Mouse (Mus musculus): ENCODE results near the gene Gcsh. TPM values are rescaled to one million over a fixed set of nuclear protein-coding genes. Genes with fewer than 3 reads are reported as not detected.

Gcsh gene
- polyA plus RNA-seq, 1 experiment = 4.9 TPM

GRCm38 (mm10) chr8:117019323-117020275, 26.3 kb upstream of the Gcsh start:
- no peaks in the 10 kb centered on the region for H3K36me3 ChIP-seq (replicated peaks; ENCODE audit: low read length)
- TF ChIP-seq FLI1 (IDR thresholded peaks at IDR 0.05; ENCODE audit: low read length) (no peak), GATA1 (IDR thresholded peaks at IDR 0.05; ENCODE audit: borderline replicate concordance, low read length) (no peak)
- peaks cover 11% of the 10 kb centered on the region for H3K4me1 ChIP-seq
- no peak overlapping the region for H3K4me3 ChIP-seq (replicated peaks)
- 0 out of 2 replicates have a peak, but pooled peaks cover 2% of the 10 kb centered on the region for H3K9me3 ChIP-seq
- H3K27me3 ChIP-seq (replicated peaks) = peaks cover 51% of the 10 kb centered on the region

DNA sequence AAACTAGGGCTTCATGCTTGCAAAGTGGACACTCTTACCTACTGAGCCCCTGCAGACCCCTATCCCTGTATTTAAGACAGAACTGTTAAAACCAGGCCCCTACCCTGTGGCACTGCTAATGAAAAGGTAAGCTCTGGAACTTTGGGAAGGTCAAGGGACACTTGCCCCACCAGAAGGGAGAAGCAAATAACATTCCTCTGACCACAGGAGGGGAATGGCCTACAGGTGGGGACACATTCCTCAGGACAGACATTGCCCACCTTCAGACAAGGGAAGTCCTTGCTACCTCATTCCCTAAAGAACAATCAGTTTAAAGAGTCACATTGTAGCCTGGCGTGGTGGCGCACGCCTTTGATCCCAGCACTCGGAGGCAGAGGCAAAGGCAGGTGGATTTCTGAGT, 24.6 kb upstream of the Gcsh start:
- H3K9me3 ChIP-seq = 0 out of 2 replicates have a peak, but pooled peaks cover 2% of the 10 kb centered on the region
- no peak overlapping the region for H3K4me3 ChIP-seq (replicated peaks)
- H3K27me3 ChIP-seq (replicated peaks) = peaks cover 56% of the 10 kb centered on the region
- peaks cover 3% of the 10 kb centered on the region for H3K4me1 ChIP-seq
- TF ChIP-seq FLI1 (IDR thresholded peaks at IDR 0.05; ENCODE audit: low read length) (no peak), GATA1 (IDR thresholded peaks at IDR 0.05; ENCODE audit: borderline replicate concordance, low read length) (no peak)
- H3K36me3 ChIP-seq (replicated peaks; ENCODE audit: low read length) = no peaks in the 10 kb centered on the region

DNA sequence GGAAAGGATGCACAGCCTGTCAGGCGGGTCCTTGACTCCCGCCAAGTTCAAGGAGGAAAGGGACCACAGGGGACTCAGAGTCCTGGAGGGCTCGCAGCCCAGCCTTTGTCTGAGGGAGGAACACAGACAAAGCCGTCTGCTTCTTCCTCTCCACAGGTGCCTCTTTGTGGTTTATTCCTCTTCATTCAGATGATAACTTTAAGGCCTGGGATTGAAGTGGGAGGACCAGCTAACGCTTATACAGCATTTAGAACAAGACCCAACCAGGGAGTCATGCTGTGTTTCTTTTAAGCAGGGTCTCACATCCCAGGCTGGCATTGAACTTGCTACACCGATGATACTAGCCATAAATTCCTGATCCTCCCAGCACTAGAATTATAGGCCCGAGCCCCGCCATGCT, 23.7 kb upstream of the Gcsh start:
- peaks cover 56% of the 10 kb centered on the region for H3K27me3 ChIP-seq (replicated peaks)
- no peaks in the 10 kb centered on the region for H3K36me3 ChIP-seq (replicated peaks; ENCODE audit: low read length)
- TF ChIP-seq GATA1 (IDR thresholded peaks at IDR 0.05; ENCODE audit: borderline replicate concordance, low read length) = no peak
- no peaks in the 10 kb centered on the region; the same call in 1 of the 2 replicates for H3K4me1 ChIP-seq
- H3K9me3 ChIP-seq = 0 out of 2 replicates have a peak, but pooled peaks cover 2% of the 10 kb centered on the region
- no peak overlapping the region for H3K4me3 ChIP-seq (replicated peaks)

DNA sequence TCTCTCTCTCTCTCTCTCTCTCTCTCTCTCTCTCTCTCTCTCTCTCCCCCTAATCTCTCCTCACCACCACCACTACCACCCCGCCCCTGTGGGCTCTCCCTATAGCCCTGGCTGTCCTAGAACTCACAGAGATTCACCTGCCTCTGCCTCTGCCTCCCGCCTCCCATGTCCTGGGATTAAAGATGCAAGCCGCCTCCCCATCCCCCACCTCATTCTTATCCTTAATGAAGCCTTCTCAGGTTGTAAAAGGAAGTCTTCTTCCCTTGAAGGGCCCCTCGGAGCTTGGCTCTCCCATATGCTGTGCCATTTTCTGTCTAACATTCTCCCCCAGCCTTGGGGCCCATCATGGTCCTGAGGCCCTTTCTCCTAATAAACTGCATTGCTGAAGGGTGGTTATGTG, 22.3 kb upstream of the Gcsh start:
- H3K4me1 ChIP-seq = peaks cover 4% of the 10 kb centered on the region
- H3K9me3 ChIP-seq = 0 out of 2 replicates have a peak, but pooled peaks cover 2% of the 10 kb centered on the region
- TF ChIP-seq GATA1 (IDR thresholded peaks at IDR 0.05; ENCODE audit: borderline replicate concordance, low read length) = no peak
- TF ChIP-seq FLI1 (IDR thresholded peaks at IDR 0.05; ENCODE audit: low read length) = no peak
- no peaks in the 10 kb centered on the region for H3K36me3 ChIP-seq (replicated peaks; ENCODE audit: low read length)
- no peak overlapping the region for H3K4me3 ChIP-seq (replicated peaks)
- H3K27me3 ChIP-seq (replicated peaks) = peaks cover 62% of the 10 kb centered on the region

DNA sequence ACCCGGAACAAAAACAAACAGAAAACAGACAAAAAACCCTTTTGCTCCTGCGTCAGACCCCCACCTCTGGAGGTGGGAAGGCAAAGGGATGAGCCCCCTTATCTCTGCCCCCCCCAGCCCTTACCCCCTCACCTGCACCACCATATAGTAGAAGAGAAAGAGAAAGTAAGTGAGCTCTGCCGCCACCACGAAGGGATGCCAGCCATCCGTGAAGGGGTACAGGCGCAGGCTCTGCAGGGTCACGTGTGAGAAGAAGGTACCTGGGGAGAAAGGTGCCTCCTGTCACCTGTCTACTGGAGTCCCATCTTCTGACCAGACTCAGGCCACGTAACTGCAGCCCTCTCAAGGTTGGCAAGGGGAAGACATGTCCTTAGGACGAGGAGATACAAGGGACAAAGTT, 18.0 kb upstream of the Gcsh start:
- H3K4me3 ChIP-seq (replicated peaks) = no peak overlapping the region
- H3K4me1 ChIP-seq = peaks cover 4% of the 10 kb centered on the region
- no peaks in the 10 kb centered on the region for H3K36me3 ChIP-seq (replicated peaks; ENCODE audit: low read length)
- 0 out of 2 replicates have a peak, but pooled peaks cover 2% of the 10 kb centered on the region for H3K9me3 ChIP-seq
- H3K27me3 ChIP-seq (replicated peaks) = peaks cover 43% of the 10 kb centered on the region
- TF ChIP-seq GATA1 (IDR thresholded peaks at IDR 0.05; ENCODE audit: borderline replicate concordance, low read length) (no peak), FLI1 (IDR thresholded peaks at IDR 0.05; ENCODE audit: low read length) (no peak)

- no peaks in the 10 kb centered on the region for H3K9me3 ChIP-seq
- peaks cover 38% of the 10 kb centered on the region for H3K4me1 ChIP-seq
- no peak for TF ChIP-seq GATA1 (IDR thresholded peaks at IDR 0.05; ENCODE audit: borderline replicate concordance, low read length)
- no peak for TF ChIP-seq FLI1 (IDR thresholded peaks at IDR 0.05; ENCODE audit: low read length)
- H3K36me3 ChIP-seq (replicated peaks; ENCODE audit: low read length) = peaks cover 11% of the 10 kb centered on the region
- H3K27me3 ChIP-seq (replicated peaks) = peaks cover 16% of the 10 kb centered on the region
- peak overlapping the region; percentile 97 for H3K4me3 ChIP-seq (replicated peaks)
These were observed 829 bp upstream of the Gcsh start for GRCm38 (mm10) chr8:116994016-116994716.

DNA sequence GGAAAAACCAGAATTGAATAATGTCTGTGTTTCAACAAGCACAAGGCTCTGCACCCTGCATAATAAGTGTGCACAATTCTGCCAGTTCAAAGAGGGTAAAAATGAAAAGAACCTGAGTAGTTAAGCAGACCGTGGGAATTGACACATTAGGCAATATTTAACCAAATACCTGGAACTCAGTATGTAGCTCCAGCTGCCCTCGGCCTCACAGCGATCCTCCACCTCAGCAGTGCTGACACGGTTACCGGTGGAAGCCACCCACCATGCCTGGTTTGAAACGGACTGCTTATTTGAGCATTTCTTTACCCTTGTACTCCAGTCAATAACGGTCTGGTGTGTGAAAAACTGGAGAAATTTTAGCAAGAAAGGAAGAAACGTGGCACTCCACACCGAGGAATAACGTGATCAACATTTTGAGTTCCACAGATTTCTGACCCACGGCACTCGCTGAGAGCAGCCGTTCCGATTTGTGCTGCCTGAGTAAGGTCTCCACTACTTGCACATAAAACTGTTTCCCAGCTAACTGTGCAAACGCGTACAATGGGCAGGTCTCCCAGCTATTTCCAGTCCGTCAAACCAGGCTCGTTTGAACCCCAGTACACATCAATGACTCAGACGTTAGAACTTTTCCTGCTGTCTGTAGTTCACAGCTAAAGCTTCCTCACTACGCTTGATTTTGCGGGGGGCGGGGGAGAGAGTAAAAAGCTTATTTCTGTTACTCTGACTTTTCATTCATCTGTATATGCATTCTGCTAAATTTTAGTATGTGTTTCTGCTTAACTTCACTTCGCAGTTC, 963 bp downstream of the Gcsh start:
- TF ChIP-seq GATA1 (IDR thresholded peaks at IDR 0.05; ENCODE audit: borderline replicate concordance, low read length) (no peak), FLI1 (IDR thresholded peaks at IDR 0.05; ENCODE audit: low read length) (no peak)
- Histone ChIP-seq H3K9me3 (no peaks in the 10 kb centered on the region), H3K36me3 (replicated peaks; ENCODE audit: low read length) (peaks cover 28% of the 10 kb centered on the region), H3K4me1 (peaks cover 35% of the 10 kb centered on the region), H3K4me3 (replicated peaks) (peak overlapping the region; percentile 97), H3K27me3 (replicated peaks) (peaks cover under 1% of the 10 kb centered on the region)

- H3K27me3 ChIP-seq (replicated peaks) = no peaks in the 10 kb centered on the region
- peak overlapping the region; percentile 21 for H3K4me3 ChIP-seq (replicated peaks)
- peaks cover 39% of the 10 kb centered on the region for H3K36me3 ChIP-seq (replicated peaks; ENCODE audit: low read length)
- no peaks in the 10 kb centered on the region for H3K9me3 ChIP-seq
- H3K4me1 ChIP-seq = peaks cover 35% of the 10 kb centered on the region
- TF ChIP-seq FLI1 (IDR thresholded peaks at IDR 0.05; ENCODE audit: low read length) (no peak), GATA1 (IDR thresholded peaks at IDR 0.05; ENCODE audit: borderline replicate concordance, low read length) (no peak)
These were observed 2.1 kb downstream of the Gcsh start for GRCm38 (mm10) chr8:116991241-116991640.

- Histone ChIP-seq H3K36me3 (replicated peaks; ENCODE audit: low read length) (peaks cover 52% of the 10 kb centered on the region), H3K4me1 (peaks cover 30% of the 10 kb centered on the region), H3K9me3 (no peaks in the 10 kb centered on the region), H3K4me3 (replicated peaks) (no peak overlapping the region), H3K27me3 (replicated peaks) (no peaks in the 10 kb centered on the region)
- TF ChIP-seq GATA1 (IDR thresholded peaks at IDR 0.05; ENCODE audit: borderline replicate concordance, low read length) (no peak), FLI1 (IDR thresholded peaks at IDR 0.05; ENCODE audit: low read length) (no peak)
These were observed 3.5 kb downstream of the Gcsh start for GRCm38 (mm10) chr8:116989842-116990241.
